Mouse (Mus musculus): ENCODE measurements around the gene Gm12248.

Gene Gm12248

GRCm38 (mm10) chr11:58093021-58093528 lies at the start of gene Gm12248:
Gene Gm12248 (minus strand): TSS chr11:58093134.
- peak; percentile 61 for DNase-seq (ENCODE audit: low spot score)

- no peak for DNase-seq (ENCODE audit: low spot score)
Observed at GRCm38 (mm10) chr11:58139466-58139865, 46.5 kb upstream of the Gm12248 start.

GRCm38 (mm10) chr11:58138821-58139220 lies 45.9 kb upstream of the Gm12248 start:
- no peak for DNase-seq (ENCODE audit: low spot score)

GRCm38 (mm10) chr11:58136677-58137076 lies 43.7 kb upstream of the Gm12248 start:
- no peak for DNase-seq (ENCODE audit: low spot score)

- DNase-seq (ENCODE audit: low spot score) = no peak
Observed at GRCm38 (mm10) chr11:58135296-58135695, 42.4 kb upstream of the Gm12248 start.

GRCm38 (mm10) chr11:58134869-58135268 lies 41.9 kb upstream of the Gm12248 start:
- DNase-seq (ENCODE audit: low spot score) = no peak

GRCm38 (mm10) chr11:58132026-58132425 lies 39.1 kb upstream of the Gm12248 start:
- no peak for DNase-seq (ENCODE audit: low spot score)

GRCm38 (mm10) chr11:58129302-58129843 lies 36.4 kb upstream of the Gm12248 start:
- DNase-seq (ENCODE audit: low spot score) = no peak

- DNase-seq (ENCODE audit: low spot score) = no peak
Observed at GRCm38 (mm10) chr11:58127544-58127943, 34.6 kb upstream of the Gm12248 start.

- DNase-seq (ENCODE audit: low spot score) = no peak
Observed at GRCm38 (mm10) chr11:58126397-58127160, 33.6 kb upstream of the Gm12248 start.

- DNase-seq (ENCODE audit: low spot score) = no peak
Observed at GRCm38 (mm10) chr11:58125021-58125420, 32.1 kb upstream of the Gm12248 start.

GRCm38 (mm10) chr11:58123711-58124110 lies 30.8 kb upstream of the Gm12248 start:
- no peak for DNase-seq (ENCODE audit: low spot score)

GRCm38 (mm10) chr11:58121351-58121750 lies 28.4 kb upstream of the Gm12248 start:
- DNase-seq (ENCODE audit: low spot score) = no peak

- no peak for DNase-seq (ENCODE audit: low spot score)
Observed at GRCm38 (mm10) chr11:58120655-58121054, 27.7 kb upstream of the Gm12248 start.

- no peak for DNase-seq (ENCODE audit: low spot score)
Observed at GRCm38 (mm10) chr11:58117044-58117652, 24.2 kb upstream of the Gm12248 start.

- DNase-seq (ENCODE audit: low spot score) = no peak
Observed at GRCm38 (mm10) chr11:58116560-58116959, 23.6 kb upstream of the Gm12248 start.

- DNase-seq (ENCODE audit: low spot score) = no peak
Observed at GRCm38 (mm10) chr11:58107664-58108337, 14.9 kb upstream of the Gm12248 start.

- no peak for DNase-seq (ENCODE audit: low spot score)
Observed at GRCm38 (mm10) chr11:58107009-58107408, 14.1 kb upstream of the Gm12248 start.

- DNase-seq (ENCODE audit: low spot score) = peak; percentile 65
Observed at GRCm38 (mm10) chr11:58104351-58104791, 11.4 kb upstream of the Gm12248 start.

GRCm38 (mm10) chr11:58103697-58104306 lies 10.9 kb upstream of the Gm12248 start, which contains the start of gene Cnot8:
Gene Cnot8 (plus strand): TSS chr11:58104153.
- peak; percentile 99 for DNase-seq (ENCODE audit: low spot score)

- DNase-seq (ENCODE audit: low spot score) = no peak
Observed at GRCm38 (mm10) chr11:58103344-58103653, 10.4 kb upstream of the Gm12248 start.
